Mouse (Mus musculus): ENCODE results near the gene Pbx3.

DNA sequence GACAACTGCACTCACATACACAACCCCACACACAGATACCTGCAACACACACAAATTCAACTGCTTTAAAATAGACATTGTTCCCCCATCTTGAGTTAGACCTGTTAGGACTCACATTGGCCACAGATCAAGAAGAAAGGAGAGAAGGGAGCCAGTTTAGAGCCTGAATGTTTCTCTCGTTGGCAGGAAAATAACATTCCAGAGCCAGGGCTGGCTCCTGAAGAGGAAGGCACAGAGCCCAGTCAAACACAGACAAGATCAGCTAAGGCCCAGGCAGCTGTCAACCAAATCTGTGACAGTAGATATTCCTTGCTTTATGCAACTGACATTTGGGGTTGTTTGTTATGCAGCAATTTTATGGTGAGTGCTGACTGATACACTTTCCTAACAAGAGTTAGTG, 245.1 kb downstream of the Pbx3 start:
- no peak for TF ChIP-seq CTCF (IDR thresholded peaks at IDR 0.05; ENCODE audit: borderline replicate concordance, control insufficient read depth, extremely low read depth, insufficient read depth, low read length, poor library complexity)
- no peak for TF ChIP-seq POLR2A (IDR thresholded peaks at IDR 0.05; ENCODE audit: control insufficient read depth, extremely low read depth, insufficient read depth, low read length, poor library complexity)

All from thymus, adult 2 months (tissue).